Mouse (Mus musculus) A20 (cell line): Measurements from ENCODE around the gene Sp2.

Source experiments
- DNase-seq: peaks from one replicate; pipeline ENCODE4 v3.0.0-alpha.2; 2011; ENCODE audit warnings: low read depth, low spot score

The Sp2 gene

GRCm38 (mm10) chr11:96982859-96983258 lies at the start of gene Sp2:
Sp2 (minus strand) TSS chr11:96982959.
- DNase-seq: no peak

GRCm38 (mm10) chr11:97032499-97032898 lies 49.7 kb upstream of the Sp2 start:
- DNase-seq: no peak

- DNase-seq: no peak
These were observed 49.2 kb upstream of the Sp2 start for GRCm38 (mm10) chr11:97031977-97032376.

- no peak for DNase-seq
These were observed 47.7 kb upstream of the Sp2 start for GRCm38 (mm10) chr11:97030426-97030825.

- DNase-seq: peak; percentile 93
These were observed 47.1 kb upstream of the Sp2 start, which contains the start of gene Scrn2 for GRCm38 (mm10) chr11:97029686-97030417. Scrn2 (plus strand) TSS chr11:97029938.

- peak; percentile 91 for DNase-seq
These were observed 43.1 kb upstream of the Sp2 start for GRCm38 (mm10) chr11:97025721-97026344.

GRCm38 (mm10) chr11:97024977-97025376 lies 42.2 kb upstream of the Sp2 start:
- no peak for DNase-seq

GRCm38 (mm10) chr11:97021873-97022484 lies 39.2 kb upstream of the Sp2 start:
- DNase-seq: peak; percentile 92

GRCm38 (mm10) chr11:97021121-97021765 lies 38.5 kb upstream of the Sp2 start:
- DNase-seq: no peak

GRCm38 (mm10) chr11:97019345-97019708 lies 36.6 kb upstream of the Sp2 start:
- no peak for DNase-seq

GRCm38 (mm10) chr11:97018583-97019344 lies 36.0 kb upstream of the Sp2 start:
- no peak for DNase-seq

- DNase-seq: no peak
These were observed 35.2 kb upstream of the Sp2 start for GRCm38 (mm10) chr11:97017696-97018582.

- no peak for DNase-seq
These were observed 30.4 kb upstream of the Sp2 start, which contains the start of gene Sp6 for GRCm38 (mm10) chr11:97013121-97013670. Sp6 (plus strand) TSS chr11:97013394.

GRCm38 (mm10) chr11:97009198-97009790 lies 26.5 kb upstream of the Sp2 start:
- no peak for DNase-seq

- no peak for DNase-seq
These were observed 24.5 kb upstream of the Sp2 start for GRCm38 (mm10) chr11:97007093-97007794.

GRCm38 (mm10) chr11:97003170-97003569 lies 20.4 kb upstream of the Sp2 start:
- DNase-seq: no peak

GRCm38 (mm10) chr11:96997380-96997956 lies 14.7 kb upstream of the Sp2 start:
- peak; percentile 56 for DNase-seq

- DNase-seq: no peak
These were observed 14.1 kb upstream of the Sp2 start for GRCm38 (mm10) chr11:96996773-96997379.
